Mouse (Mus musculus): Measurements from ENCODE around the gene Haghl. TPM values are rescaled to one million over a fixed set of nuclear protein-coding genes. Genes with fewer than 3 reads are reported as not detected.
A peak's percentile ranks its signal among the peaks of the same experiment; 100 is the strongest.

The Haghl gene
- polyA plus RNA-seq, 1 experiment from 2014 or later = 7.3 TPM

DNA sequence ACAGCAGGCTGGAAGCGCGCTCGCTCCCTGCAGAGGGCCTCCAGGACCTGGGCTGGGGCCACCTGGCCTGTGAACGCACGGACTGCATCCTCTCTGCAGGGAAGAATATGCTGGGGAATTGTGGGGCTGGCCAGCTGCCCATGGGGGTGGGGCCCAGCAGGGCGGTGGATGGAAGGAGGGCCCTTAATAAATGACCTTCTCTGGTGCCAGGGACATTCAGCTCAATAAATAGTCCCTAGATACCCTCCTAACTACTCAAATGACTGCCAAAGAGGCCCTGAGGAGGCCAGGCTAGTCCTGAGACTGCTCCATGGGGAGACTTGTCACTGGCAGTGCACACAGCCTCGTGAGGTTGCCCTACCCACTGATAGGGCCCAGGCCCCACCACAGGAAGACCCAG, 2.4 kb downstream of the Haghl start:
- Histone ChIP-seq H3K27me3 (no peaks in the 10 kb centered on the region), H3K36me3 (peaks cover 64% of the 10 kb centered on the region), H3K4me3 (replicated peaks) (no peak overlapping the region), H3K4me1 (replicated peaks) (peaks cover 21% of the 10 kb centered on the region), H3K9ac (no peak overlapping the region), H3K9me3 (replicated peaks) (no peaks in the 10 kb centered on the region), H3K4me2 (no peak overlapping the region), H3K27ac (no peak overlapping the region)
- 79% methylated on average over 7 of the region's 7 CpGs for WGBS (ENCODE audit: insufficient replicate concordance)
- ATAC-seq (ENCODE audit: low read depth) (no peak), DNase-seq (no peak)

DNA sequence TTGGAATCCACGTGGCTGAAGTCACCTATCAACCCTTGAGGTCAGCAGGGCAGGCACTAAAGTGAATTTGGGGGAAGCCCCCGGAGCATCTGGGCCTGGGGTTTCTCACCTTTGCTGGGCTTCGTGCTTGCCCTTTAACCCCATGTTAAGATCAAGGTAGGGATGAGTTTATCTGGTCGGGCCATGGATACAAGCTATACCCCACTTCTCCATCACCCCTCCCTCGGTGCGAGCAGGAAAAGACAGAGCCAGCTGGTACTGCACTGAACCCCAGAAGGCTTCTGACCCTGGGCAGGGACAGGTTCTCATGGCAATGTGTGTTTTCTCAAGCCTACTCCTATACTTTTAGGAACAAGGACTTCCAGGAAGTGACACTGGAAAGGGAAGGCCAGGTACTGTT, 4.1 kb downstream of the Haghl start:
- Histone ChIP-seq H3K36me3 (peaks cover 68% of the 10 kb centered on the region), H3K27ac (no peak overlapping the region), H3K4me3 (replicated peaks) (no peak overlapping the region), H3K9me3 (replicated peaks) (no peaks in the 10 kb centered on the region), H3K9ac (no peak overlapping the region), H3K4me1 (replicated peaks) (peaks cover 21% of the 10 kb centered on the region), H3K27me3 (no peaks in the 10 kb centered on the region), H3K4me2 (no peak overlapping the region)
- ATAC-seq (ENCODE audit: low read depth) = no peak
- 77% methylated on average over 6 of the region's 6 CpGs for WGBS (ENCODE audit: insufficient replicate concordance)
- no peak for DNase-seq

DNA sequence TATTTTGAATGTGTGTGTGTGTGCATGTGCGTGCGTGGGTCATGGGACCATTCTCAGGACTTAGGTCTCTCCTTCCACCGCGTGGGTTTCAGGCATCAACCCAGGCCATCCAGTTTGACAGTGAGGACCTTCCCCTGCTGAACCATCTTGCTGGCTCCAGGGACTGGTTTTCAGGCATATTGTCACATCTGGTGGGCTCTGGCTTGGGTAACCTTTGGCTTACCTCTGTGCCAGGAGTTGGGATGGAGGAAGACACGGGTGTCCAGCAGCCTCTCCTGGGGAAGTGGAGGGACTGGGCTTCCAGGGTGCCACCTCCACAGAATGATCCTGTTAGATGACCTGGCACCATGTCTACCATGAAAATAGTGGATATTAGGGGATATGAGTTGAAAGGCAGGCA, 7.5 kb downstream of the Haghl start:
- 87% methylated on average over 5 of the region's 5 CpGs for WGBS (ENCODE audit: insufficient replicate concordance)
- Histone ChIP-seq H3K4me1 (replicated peaks) (peaks cover 18% of the 10 kb centered on the region), H3K4me2 (no peak overlapping the region), H3K4me3 (replicated peaks) (no peak overlapping the region), H3K27me3 (no peaks in the 10 kb centered on the region), H3K27ac (no peak overlapping the region), H3K9me3 (replicated peaks) (no peaks in the 10 kb centered on the region), H3K36me3 (peaks cover 60% of the 10 kb centered on the region), H3K9ac (no peak overlapping the region)
- ATAC-seq (ENCODE audit: low read depth) (no peak), DNase-seq (no peak)

DNA sequence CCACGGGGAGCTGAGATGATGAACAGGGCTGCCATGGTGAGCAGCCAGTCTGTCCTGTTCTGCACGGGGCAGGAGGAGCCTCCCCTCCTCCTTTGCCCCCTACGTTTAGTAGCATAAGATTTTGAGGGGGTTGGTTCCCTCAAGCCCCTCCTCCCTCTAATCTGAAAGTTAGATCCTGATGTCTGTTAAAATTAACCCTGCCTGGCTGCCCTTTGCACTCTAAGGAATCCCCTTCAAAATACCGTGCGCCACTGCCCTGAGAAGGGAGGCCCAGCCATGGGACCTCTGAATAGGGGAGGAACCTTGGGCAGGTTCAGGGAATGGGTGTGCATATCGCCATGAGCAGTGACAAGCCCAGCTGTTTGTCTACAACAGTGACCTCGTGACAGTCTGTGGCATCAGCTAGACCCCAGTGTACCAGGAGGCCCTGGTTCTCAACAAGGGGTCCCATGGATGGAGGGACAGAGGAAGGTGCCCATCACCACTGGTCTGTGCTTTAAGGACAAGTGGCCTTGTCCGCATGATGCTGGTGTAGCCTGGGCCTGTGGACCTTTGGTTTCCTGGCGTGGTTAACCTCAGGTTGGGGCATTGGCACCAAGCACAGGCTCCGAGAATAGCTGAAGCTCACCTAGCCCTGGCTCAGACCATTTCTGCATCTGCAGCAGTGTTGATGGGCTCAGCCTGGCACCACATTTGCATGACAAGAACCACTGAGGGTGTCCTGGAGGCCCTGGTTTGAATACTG, 10.0 kb downstream of the Haghl start:
- peak overlapping the region; percentile 26; the same call in 1 of the 2 replicates for H3K9ac ChIP-seq
- peaks cover 18% of the 10 kb centered on the region for H3K4me1 ChIP-seq (replicated peaks)
- DNase-seq (no peak), ATAC-seq (ENCODE audit: low read depth) (no peak)
- no peak overlapping the region for H3K27ac ChIP-seq
- no peaks in the 10 kb centered on the region for H3K9me3 ChIP-seq (replicated peaks)
- 70% methylated on average over 10 of the region's 10 CpGs for WGBS (ENCODE audit: insufficient replicate concordance)
- peak overlapping the region; percentile 79; the same call in 1 of the 2 replicates for H3K4me2 ChIP-seq
- H3K4me3 ChIP-seq (replicated peaks) = 0 out of 2 replicates have a peak overlapping the region, but pooled peaks have one; percentile 73
- peaks cover 5% of the 10 kb centered on the region; the same call in 1 of the 2 replicates for H3K27me3 ChIP-seq
- H3K36me3 ChIP-seq = peaks cover 36% of the 10 kb centered on the region

DNA sequence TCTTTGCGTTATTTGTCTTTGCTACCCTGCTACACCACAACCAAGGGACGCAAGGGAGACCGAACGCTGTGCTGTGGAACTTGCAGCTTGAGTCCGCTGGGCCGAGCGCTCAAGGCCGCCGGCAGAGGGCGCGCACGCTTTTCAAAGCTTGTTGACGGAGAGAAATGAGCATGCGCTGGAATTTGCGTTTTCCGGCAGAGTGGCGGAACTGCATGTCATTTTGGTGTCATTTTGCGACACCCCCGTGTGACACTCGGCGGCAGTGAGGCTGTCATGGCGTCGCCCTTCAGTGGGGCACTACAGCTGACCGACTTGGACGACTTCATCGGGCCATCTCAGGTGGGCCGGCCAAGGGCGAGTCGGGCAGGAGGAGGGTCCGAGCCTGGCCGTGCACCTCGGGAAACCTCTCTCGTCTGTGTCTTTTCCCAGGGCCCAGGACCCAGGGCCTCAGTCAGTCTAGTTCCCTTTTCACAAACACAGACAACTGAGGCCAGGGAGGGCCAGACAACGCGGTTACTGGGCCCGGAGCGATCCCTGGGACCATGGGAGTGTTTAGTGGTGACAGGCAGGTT, 11.8 kb downstream of the Haghl start, which contains the start of gene Narfl:
TSS of gene Narfl (plus strand) at position 228 of the 572 bp plus-strand sequence.
- Histone ChIP-seq H3K4me2 (peak within 1 kb of the TSS; percentile 79), H3K4me1 (replicated peaks) (peaks cover 18% of the 10 kb centered on the region), H3K27me3 (peaks cover 11% of the 10 kb centered on the region), H3K9ac (peak within 1 kb of the TSS; percentile 82), H3K27ac (no peak within 1 kb of the TSS), H3K9me3 (replicated peaks) (no peaks in the 10 kb centered on the region), H3K36me3 (peaks cover 19% of the 10 kb centered on the region), H3K4me3 (replicated peaks) (peak within 1 kb of the TSS; percentile 73)
- WGBS (ENCODE audit: insufficient replicate concordance) = under 1% methylated on average over 37 of the region's 37 CpGs
- peak; percentile 94 for DNase-seq
- ATAC-seq (ENCODE audit: low read depth) = peak; percentile 82

DNA sequence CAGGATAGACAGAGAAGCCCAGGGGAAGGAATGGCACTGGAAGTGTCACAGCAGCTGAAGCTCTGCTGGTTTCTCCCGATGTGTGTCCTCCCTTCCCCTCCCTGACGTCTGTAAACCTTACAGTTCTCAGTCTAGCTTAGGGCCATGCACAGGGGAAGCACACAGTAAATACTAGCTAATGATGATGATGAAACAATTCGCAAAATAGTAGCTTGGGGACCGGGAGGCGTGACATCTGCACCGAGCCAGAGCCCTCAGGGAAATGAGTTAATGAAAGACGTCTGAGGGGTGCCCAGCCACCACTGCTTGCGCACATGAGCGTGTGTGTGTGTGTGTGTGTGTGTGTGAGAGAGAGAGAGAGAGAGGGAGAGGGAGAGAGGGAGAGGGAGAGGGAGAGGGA, 16.1 kb downstream of the Haghl start:
- WGBS (ENCODE audit: insufficient replicate concordance) = 51% methylated on average over 9 of the region's 9 CpGs
- H3K27me3 ChIP-seq = peaks cover 27% of the 10 kb centered on the region
- H3K36me3 ChIP-seq = no peaks in the 10 kb centered on the region
- no peak overlapping the region for H3K4me2 ChIP-seq
- H3K9me3 ChIP-seq (replicated peaks) = no peaks in the 10 kb centered on the region
- peaks cover 3% of the 10 kb centered on the region for H3K4me1 ChIP-seq (replicated peaks)
- DNase-seq (no peak), ATAC-seq (ENCODE audit: low read depth) (no peak)
- H3K27ac ChIP-seq = no peak overlapping the region
- no peak overlapping the region for H3K4me3 ChIP-seq (replicated peaks)
- no peak overlapping the region for H3K9ac ChIP-seq

DNA sequence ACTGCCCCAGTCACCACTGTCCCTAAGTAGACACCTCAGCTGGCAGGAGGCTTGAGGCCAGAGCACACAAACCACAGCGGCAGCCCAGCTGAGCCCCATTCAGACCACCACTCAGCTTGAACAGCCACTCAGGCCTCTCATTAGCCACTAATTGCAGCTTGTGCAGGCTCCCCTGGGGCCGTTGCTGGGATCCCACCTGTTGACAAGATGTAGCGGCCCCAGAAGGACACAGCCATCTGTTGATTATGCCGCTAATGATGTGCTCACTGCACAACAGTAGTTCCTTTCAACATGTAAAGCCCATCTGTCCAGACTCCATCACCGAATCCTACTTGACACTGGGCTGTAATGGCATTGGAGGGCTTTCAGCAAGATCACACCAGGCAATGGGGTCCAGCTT, 19.6 kb downstream of the Haghl start:
- H3K27ac ChIP-seq = no peak overlapping the region
- WGBS (ENCODE audit: insufficient replicate concordance) = 61% methylated on average over 5 of the region's 5 CpGs
- no peak for DNase-seq

DNA sequence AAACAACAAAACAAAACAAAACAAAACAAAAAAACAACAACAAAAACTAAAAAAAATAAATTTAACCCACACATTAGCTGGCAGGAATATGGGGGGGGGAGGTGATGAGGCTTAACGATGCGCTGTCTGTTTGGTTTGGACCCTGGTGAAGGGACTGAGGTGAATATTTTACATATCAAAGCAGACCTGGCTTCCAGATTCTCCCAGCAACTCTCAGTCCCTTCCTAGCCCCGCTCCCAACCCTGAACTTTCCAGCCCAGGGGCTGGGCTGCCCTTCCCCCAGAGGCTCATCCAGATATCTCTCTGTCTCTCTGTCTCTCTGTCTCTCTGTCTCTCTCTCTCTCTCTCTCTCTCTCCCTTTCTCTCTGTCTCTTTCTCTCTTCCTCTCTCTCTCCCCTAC, 22.9 kb downstream of the Haghl start:
- no peaks in the 10 kb centered on the region for H3K4me1 ChIP-seq (replicated peaks)
- H3K36me3 ChIP-seq = no peaks in the 10 kb centered on the region
- no peak overlapping the region for H3K27ac ChIP-seq
- H3K9me3 ChIP-seq (replicated peaks) = no peaks in the 10 kb centered on the region
- H3K9ac ChIP-seq = no peak overlapping the region
- no peak overlapping the region for H3K4me3 ChIP-seq (replicated peaks)
- H3K4me2 ChIP-seq = no peak overlapping the region
- WGBS (ENCODE audit: insufficient replicate concordance) = 23% methylated on average over 3 of the region's 3 CpGs
- H3K27me3 ChIP-seq = peaks cover 8% of the 10 kb centered on the region; the same call in 1 of the 2 replicates
- ATAC-seq (ENCODE audit: low read depth) (no peak), DNase-seq (no peak)

More for the DNA sequence above, 19.6 kb downstream of the Haghl start:
- H3K9me3 ChIP-seq (replicated peaks) = no peaks in the 10 kb centered on the region
- H3K4me1 ChIP-seq (replicated peaks) = no peaks in the 10 kb centered on the region
- ATAC-seq (ENCODE audit: low read depth) = no peak
- H3K4me3 ChIP-seq (replicated peaks) = no peak overlapping the region
- H3K4me2 ChIP-seq = no peak overlapping the region
- no peaks in the 10 kb centered on the region for H3K36me3 ChIP-seq
- H3K27me3 ChIP-seq = peaks cover 22% of the 10 kb centered on the region
- H3K9ac ChIP-seq = no peak overlapping the region

DNA sequence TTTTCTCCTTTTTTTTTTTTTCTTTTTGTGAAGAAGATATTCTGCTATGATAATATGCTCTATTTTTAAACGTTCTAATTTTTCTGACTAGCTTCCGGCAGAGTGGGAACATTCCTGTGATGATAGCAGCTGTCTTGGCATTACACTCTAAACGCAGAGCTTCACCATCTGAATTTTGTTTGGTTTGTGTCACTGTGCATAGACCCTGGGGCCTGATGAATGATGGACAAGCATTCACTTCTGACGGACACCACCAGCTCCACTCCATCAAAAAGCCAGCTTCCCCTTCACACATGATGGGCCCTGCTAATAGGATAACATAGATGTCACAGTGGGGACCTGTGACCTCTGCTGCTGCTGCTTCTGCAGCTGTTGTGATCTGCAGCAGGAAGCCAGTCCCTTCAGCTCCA, 23.9 kb downstream of the Haghl start:
- Histone ChIP-seq H3K36me3 (no peaks in the 10 kb centered on the region), H3K9me3 (replicated peaks) (no peaks in the 10 kb centered on the region), H3K4me1 (replicated peaks) (no peaks in the 10 kb centered on the region), H3K4me2 (no peak overlapping the region), H3K27me3 (peaks cover 6% of the 10 kb centered on the region; the same call in 1 of the 2 replicates), H3K9ac (no peak overlapping the region), H3K27ac (no peak overlapping the region), H3K4me3 (replicated peaks) (no peak overlapping the region)
- WGBS (ENCODE audit: insufficient replicate concordance) = 43% methylated on average over 4 of the region's 4 CpGs
- DNase-seq = no peak
- ATAC-seq (ENCODE audit: low read depth) = no peak

DNA sequence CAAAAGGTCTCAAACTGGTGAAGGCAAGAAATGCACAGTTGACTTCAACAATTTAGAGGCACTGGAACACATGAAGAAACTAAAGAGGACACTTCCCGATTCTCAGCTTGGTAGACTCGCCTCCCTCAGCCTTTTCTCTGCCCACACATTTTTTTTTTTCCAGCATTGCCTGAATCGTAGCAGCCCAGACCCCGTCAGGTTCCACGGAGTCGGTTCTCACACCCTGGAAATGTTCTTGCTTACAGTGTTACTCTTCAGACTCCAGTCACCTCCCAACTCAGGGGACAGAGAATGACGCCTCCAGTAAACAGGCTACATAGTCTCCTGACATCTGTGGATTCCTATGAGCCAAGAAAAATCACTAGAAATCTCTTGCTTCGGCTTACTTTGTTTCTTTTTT, 25.3 kb downstream of the Haghl start:
- Histone ChIP-seq H3K27ac (no peak overlapping the region), H3K4me1 (replicated peaks) (no peaks in the 10 kb centered on the region), H3K9ac (no peak overlapping the region), H3K36me3 (no peaks in the 10 kb centered on the region), H3K4me2 (no peak overlapping the region), H3K4me3 (replicated peaks) (no peak overlapping the region), H3K9me3 (replicated peaks) (no peaks in the 10 kb centered on the region), H3K27me3 (no peaks in the 10 kb centered on the region)
- ATAC-seq (ENCODE audit: low read depth) = no peak
- no peak for DNase-seq
- 51% methylated on average over 8 of the region's 8 CpGs for WGBS (ENCODE audit: insufficient replicate concordance)

DNA sequence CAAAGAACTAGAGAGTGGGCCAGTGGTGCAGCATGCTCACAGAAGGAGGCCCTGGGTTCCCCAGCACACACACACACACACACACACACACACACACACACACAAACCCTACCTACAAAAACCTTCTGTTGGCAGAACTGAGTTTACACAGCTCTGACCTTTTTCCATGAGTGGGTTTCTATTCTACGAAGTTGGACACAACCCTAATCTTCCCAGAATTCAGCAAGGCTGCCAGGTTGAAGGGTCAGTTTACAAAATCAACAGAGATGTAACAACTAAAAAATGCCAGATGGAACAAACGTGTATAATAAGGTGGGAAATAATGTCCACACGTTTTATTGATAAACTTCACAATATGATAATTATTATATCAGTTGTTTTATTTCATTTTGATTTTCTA, 27.8 kb downstream of the Haghl start:
- no peaks in the 10 kb centered on the region for H3K9me3 ChIP-seq (replicated peaks)
- H3K4me2 ChIP-seq = no peak overlapping the region
- no peak overlapping the region for H3K4me3 ChIP-seq (replicated peaks)
- DNase-seq = no peak
- H3K36me3 ChIP-seq = no peaks in the 10 kb centered on the region
- ATAC-seq (ENCODE audit: low read depth) = no peak
- no peak overlapping the region for H3K27ac ChIP-seq
- H3K27me3 ChIP-seq = 0 out of 2 replicates have a peak, but pooled peaks cover 3% of the 10 kb centered on the region
- 52% methylated on average over 3 of the region's 3 CpGs for WGBS (ENCODE audit: insufficient replicate concordance)
- H3K9ac ChIP-seq = no peak overlapping the region
- no peaks in the 10 kb centered on the region for H3K4me1 ChIP-seq (replicated peaks)
